Mouse (Mus musculus) testis, adult 2 months (tissue): ENCODE results near the gene Slc44a3.

Source experiments
- CTCF ChIP-seq: fragments of 200-500 bp; IDR thresholded peaks from 2 replicates; pipeline ENCODE4 v1.5.1; 2012; ENCODE audit warnings: low read depth, mild to moderate bottlenecking, inconsistent platforms, low read length, moderate library complexity; ENCODE audit not compliant: control insufficient read depth, insufficient read depth, insufficient replicate concordance
- POLR2A ChIP-seq: fragments of 200-500 bp; IDR thresholded peaks from 2 replicates; pipeline ENCODE4 v1.6.1; 2012; ENCODE audit warnings: low read depth, mild to moderate bottlenecking, inconsistent platforms, low read length, moderate library complexity; ENCODE audit not compliant: control insufficient read depth

- TF ChIP-seq POLR2A: no peak
- TF ChIP-seq CTCF: no peak
Observed at GRCm38 (mm10) chr3:121576367-121576766, 44.2 kb upstream of the Slc44a3 start.
